Mouse (Mus musculus): ENCODE measurements around the gene Pacsin3. TPM values are rescaled to one million over a fixed set of nuclear protein-coding genes. Genes with fewer than 3 reads are reported as not detected.

The Pacsin3 gene
- 2.2 and 3.8 TPM in 2 replicates for polyA plus RNA-seq (2012; rRNA removed)

DNA sequence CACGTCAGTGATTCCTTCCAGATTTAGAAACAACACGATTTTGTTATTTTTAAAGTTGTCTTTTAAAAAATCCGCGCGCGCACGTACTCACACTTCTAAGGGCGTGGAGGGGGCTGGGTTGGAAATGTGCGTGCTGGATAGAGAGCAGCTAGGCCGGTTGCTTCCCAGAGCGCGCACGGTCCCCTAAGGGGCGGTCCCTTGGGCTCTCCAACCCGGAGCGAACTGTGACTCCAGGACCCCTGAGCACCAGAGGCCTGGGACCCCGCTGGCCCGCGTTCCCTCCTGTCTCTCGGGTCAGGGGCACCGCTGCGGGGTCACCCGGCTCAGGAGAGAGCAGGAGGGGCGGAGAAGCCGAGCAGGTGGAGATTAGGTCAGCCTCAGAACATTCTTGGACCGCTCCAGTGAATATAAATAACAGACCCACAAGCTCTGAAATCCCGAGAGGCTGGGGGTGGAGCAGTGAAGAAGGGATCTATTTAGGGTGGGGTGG, at the start of gene Pacsin3:
Gene Pacsin3 (plus strand): TSS at position 294 of the 490 bp plus-strand sequence.
- H3K27me3 ChIP-seq (ENCODE audit: control insufficient read depth, insufficient read depth, low read length): peaks cover 22% of the 10 kb centered on the region
- peaks cover 5% of the 10 kb centered on the region for H3K4me1 ChIP-seq (ENCODE audit: control insufficient read depth, insufficient read depth, insufficient read length)
- peak within 1 kb of the TSS; percentile 61 for H3K4me3 ChIP-seq (ENCODE audit: extremely low read depth, insufficient read depth, insufficient read length)
- H3K27ac ChIP-seq (ENCODE audit: insufficient read depth, low read length): no peak within 1 kb of the TSS
- DNase-seq (ENCODE audit: low read depth in 1 of 2, low spot score in 2 of 2): no peak
- no peak for TF ChIP-seq CTCF (IDR thresholded peaks at IDR 0.05; ENCODE audit: extremely low read depth, insufficient read depth, insufficient read length, insufficient replicate concordance)
- 6% methylated on average over 27 of the region's 27 CpGs for WGBS
- no peaks in the 10 kb centered on the region for H3K36me3 ChIP-seq (ENCODE audit: control insufficient read depth, insufficient read depth, low read length)

DNA sequence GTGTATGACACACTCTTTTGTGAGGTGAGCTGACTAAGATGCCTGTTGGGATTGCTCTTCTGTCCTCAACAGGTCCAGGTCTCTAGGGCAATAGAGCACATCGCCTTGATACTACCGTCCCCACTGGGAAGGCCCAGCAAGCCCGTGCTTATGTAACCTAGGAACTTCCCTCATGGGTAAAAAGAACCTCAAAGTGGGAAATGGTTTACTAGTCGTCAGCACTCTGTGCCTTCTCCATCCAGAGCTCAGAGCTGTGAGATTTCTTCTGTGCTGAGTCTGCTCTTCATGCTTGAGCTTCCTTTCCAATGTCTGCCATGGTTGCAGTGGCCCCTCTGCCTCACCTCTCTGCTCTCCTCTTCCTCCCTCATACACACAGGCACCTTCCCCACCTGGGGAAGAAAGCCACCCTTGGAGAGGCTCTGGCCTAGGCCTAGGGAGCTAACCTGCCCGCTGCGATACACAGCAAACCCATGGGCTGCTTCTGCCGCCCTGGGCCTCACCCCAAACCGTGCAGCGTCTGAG, 49.4 kb upstream of the Pacsin3 start:
- no peak overlapping the region for H3K4me3 ChIP-seq (ENCODE audit: extremely low read depth, insufficient read depth, insufficient read length)
- WGBS: 69% methylated on average over 9 of the region's 9 CpGs
- H3K36me3 ChIP-seq (ENCODE audit: control insufficient read depth, insufficient read depth, low read length): peaks cover 16% of the 10 kb centered on the region
- H3K4me1 ChIP-seq (ENCODE audit: control insufficient read depth, insufficient read depth, insufficient read length): peaks cover 5% of the 10 kb centered on the region; the same call in 1 of the 2 replicates
- no peak for DNase-seq (ENCODE audit: low read depth in 1 of 2, low spot score in 2 of 2)
- H3K27me3 ChIP-seq (ENCODE audit: control insufficient read depth, insufficient read depth, low read length): no peaks in the 10 kb centered on the region
- TF ChIP-seq CTCF (IDR thresholded peaks at IDR 0.05; ENCODE audit: extremely low read depth, insufficient read depth, insufficient read length, insufficient replicate concordance) (no peak), POLR2A (IDR thresholded peaks at IDR 0.05; ENCODE audit: low read depth, low read length) (no peak)
- peak overlapping the region; percentile 68 for H3K27ac ChIP-seq (ENCODE audit: insufficient read depth, low read length)

DNA sequence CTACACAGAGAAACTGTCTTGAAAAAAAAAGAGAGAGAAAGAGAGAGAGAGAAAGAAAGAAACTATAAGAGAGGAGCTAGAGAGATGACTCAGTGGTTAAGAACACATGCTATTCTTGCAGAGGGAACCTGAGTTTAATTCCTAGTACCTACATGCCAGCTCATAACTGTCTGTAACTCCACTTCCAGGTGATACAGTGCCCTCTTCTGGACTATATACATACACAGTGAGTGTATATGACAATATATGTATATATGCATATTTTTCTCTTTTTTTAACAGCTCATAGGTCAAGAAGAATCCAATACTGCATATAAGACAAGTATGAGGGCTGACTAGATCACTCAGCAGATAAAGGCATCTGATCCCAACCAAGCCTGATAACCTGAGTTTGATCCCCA, 42.4 kb upstream of the Pacsin3 start:
- Histone ChIP-seq H3K27me3 (ENCODE audit: control insufficient read depth, insufficient read depth, low read length) (no peaks in the 10 kb centered on the region), H3K4me1 (ENCODE audit: control insufficient read depth, insufficient read depth, insufficient read length) (no peaks in the 10 kb centered on the region), H3K27ac (ENCODE audit: insufficient read depth, low read length) (no peak overlapping the region), H3K36me3 (ENCODE audit: control insufficient read depth, insufficient read depth, low read length) (peaks cover 18% of the 10 kb centered on the region), H3K4me3 (ENCODE audit: extremely low read depth, insufficient read depth, insufficient read length) (no peak overlapping the region)
- no peak for DNase-seq (ENCODE audit: low read depth in 1 of 2, low spot score in 2 of 2)
- TF ChIP-seq POLR2A (IDR thresholded peaks at IDR 0.05; ENCODE audit: low read depth, low read length) (no peak), CTCF (IDR thresholded peaks at IDR 0.05; ENCODE audit: extremely low read depth, insufficient read depth, insufficient read length, insufficient replicate concordance) (no peak)

DNA sequence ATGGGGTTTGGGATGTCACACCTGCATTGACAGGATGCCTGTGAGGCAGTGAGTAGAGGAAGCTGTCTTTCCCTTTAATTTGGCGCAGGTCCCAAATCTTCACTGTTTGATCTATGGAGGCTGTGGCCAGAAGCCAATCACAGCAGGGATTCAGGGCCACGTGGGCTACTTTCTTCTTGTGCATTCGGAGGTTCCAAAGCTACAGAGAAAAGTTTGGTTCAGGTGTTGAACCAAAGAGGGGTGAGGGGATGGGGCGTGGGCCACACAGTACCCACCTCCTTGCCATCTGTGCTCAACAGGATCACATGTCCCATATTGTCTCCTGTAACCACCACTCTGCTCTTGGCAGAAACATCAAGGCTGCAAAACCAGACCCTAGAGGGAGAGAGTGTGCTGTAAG, 38.7 kb upstream of the Pacsin3 start:
- Histone ChIP-seq H3K27me3 (ENCODE audit: control insufficient read depth, insufficient read depth, low read length) (no peaks in the 10 kb centered on the region), H3K27ac (ENCODE audit: insufficient read depth, low read length) (no peak overlapping the region), H3K36me3 (ENCODE audit: control insufficient read depth, insufficient read depth, low read length) (peaks cover 9% of the 10 kb centered on the region), H3K4me3 (ENCODE audit: extremely low read depth, insufficient read depth, insufficient read length) (no peak overlapping the region), H3K4me1 (ENCODE audit: control insufficient read depth, insufficient read depth, insufficient read length) (no peaks in the 10 kb centered on the region)
- no peak for TF ChIP-seq POLR2A (IDR thresholded peaks at IDR 0.05; ENCODE audit: low read depth, low read length)
- no peak for TF ChIP-seq CTCF (IDR thresholded peaks at IDR 0.05; ENCODE audit: extremely low read depth, insufficient read depth, insufficient read length, insufficient replicate concordance)
- DNase-seq (ENCODE audit: low read depth in 1 of 2, low spot score in 2 of 2): no peak
- WGBS: 73% methylated on average over 4 of the region's 4 CpGs

DNA sequence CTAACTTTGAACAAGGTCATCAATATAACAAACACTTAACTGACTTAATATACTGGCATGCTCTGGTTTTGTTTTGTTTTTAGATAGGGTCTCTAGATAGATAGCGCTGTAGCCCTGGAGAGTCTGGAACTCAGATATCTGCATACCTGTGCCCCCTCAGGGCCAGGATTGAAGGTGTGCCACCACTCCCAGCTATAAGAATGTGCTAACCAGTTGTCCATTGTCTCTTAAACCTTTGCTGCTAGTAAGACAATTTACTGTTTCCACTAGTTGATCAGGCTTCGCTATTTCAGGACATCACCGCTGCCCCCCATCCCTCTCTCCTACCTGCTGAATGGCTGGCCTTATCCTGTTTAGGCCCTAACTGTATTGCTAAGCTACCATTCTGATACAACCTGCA, 35.3 kb upstream of the Pacsin3 start:
- WGBS: 93% methylated on average over 3 of the region's 3 CpGs
- no peak overlapping the region for H3K4me3 ChIP-seq (ENCODE audit: extremely low read depth, insufficient read depth, insufficient read length)
- H3K27ac ChIP-seq (ENCODE audit: insufficient read depth, low read length): no peak overlapping the region
- peaks cover 7% of the 10 kb centered on the region for H3K36me3 ChIP-seq (ENCODE audit: control insufficient read depth, insufficient read depth, low read length)
- TF ChIP-seq CTCF (IDR thresholded peaks at IDR 0.05; ENCODE audit: extremely low read depth, insufficient read depth, insufficient read length, insufficient replicate concordance): no peak
- H3K4me1 ChIP-seq (ENCODE audit: control insufficient read depth, insufficient read depth, insufficient read length): no peaks in the 10 kb centered on the region
- DNase-seq (ENCODE audit: low read depth in 1 of 2, low spot score in 2 of 2): no peak
- H3K27me3 ChIP-seq (ENCODE audit: control insufficient read depth, insufficient read depth, low read length): no peaks in the 10 kb centered on the region

DNA sequence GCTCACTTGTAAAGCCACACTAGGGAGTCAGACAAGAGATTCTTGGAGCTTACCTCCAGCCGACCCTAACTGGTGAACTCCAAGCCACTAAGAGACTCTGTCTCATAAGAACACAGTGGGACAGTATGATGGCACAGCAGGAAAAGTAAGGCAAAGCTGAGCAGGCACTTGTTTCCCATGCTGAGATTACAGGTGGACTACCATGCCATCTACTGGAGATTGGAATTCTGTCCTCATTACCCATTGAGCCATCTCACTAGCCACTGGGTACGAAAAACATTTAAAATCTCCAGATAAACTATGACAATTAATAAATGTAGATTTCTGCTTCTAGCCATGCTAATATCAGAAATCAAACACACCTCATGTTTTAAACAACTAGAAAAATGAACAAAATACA, 32.1 kb upstream of the Pacsin3 start:
- TF ChIP-seq POLR2A (IDR thresholded peaks at IDR 0.05; ENCODE audit: low read depth, low read length) (no peak), CTCF (IDR thresholded peaks at IDR 0.05; ENCODE audit: extremely low read depth, insufficient read depth, insufficient read length, insufficient replicate concordance) (no peak)
- no peak for DNase-seq (ENCODE audit: low read depth in 1 of 2, low spot score in 2 of 2)

DNA sequence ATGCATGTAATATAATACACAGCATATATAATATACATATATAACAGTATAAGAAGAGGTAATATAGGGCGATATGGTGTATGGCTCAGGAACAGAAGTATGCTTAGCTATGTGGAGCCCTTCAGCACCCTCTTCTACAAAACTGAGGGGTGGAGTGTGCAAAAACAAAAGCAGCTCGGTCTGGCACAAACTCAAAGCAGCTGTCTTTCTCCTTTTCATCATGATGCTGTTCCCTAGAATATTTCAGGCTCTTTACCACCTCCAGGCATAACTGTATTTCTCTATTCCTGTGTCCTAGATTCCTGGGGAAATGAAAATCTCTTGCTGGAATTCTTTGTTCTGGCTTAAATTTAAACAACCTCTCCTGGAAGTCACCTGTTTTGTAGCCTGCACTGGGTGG, 26.0 kb upstream of the Pacsin3 start:
- no peaks in the 10 kb centered on the region for H3K27me3 ChIP-seq (ENCODE audit: control insufficient read depth, insufficient read depth, low read length)

More for the DNA sequence above, 32.1 kb upstream of the Pacsin3 start:
- WGBS: 93% methylated on average over 2 of the region's 2 CpGs
- Histone ChIP-seq H3K27ac (ENCODE audit: insufficient read depth, low read length) (no peak overlapping the region), H3K4me3 (ENCODE audit: extremely low read depth, insufficient read depth, insufficient read length) (no peak overlapping the region), H3K36me3 (ENCODE audit: control insufficient read depth, insufficient read depth, low read length) (peaks cover 1% of the 10 kb centered on the region), H3K4me1 (ENCODE audit: control insufficient read depth, insufficient read depth, insufficient read length) (no peaks in the 10 kb centered on the region), H3K27me3 (ENCODE audit: control insufficient read depth, insufficient read depth, low read length) (no peaks in the 10 kb centered on the region)

More for the DNA sequence above, 26.0 kb upstream of the Pacsin3 start:
- H3K36me3 ChIP-seq (ENCODE audit: control insufficient read depth, insufficient read depth, low read length): peaks cover 5% of the 10 kb centered on the region; the same call in 1 of the 2 replicates
- no peak overlapping the region for H3K27ac ChIP-seq (ENCODE audit: insufficient read depth, low read length)
- H3K4me3 ChIP-seq (ENCODE audit: extremely low read depth, insufficient read depth, insufficient read length): no peak overlapping the region
- TF ChIP-seq CTCF (IDR thresholded peaks at IDR 0.05; ENCODE audit: extremely low read depth, insufficient read depth, insufficient read length, insufficient replicate concordance) (no peak), POLR2A (IDR thresholded peaks at IDR 0.05; ENCODE audit: low read depth, low read length) (no peak)
- 84% methylated on average over 2 of the region's 2 CpGs for WGBS
- DNase-seq (ENCODE audit: low read depth in 1 of 2, low spot score in 2 of 2): no peak
- no peaks in the 10 kb centered on the region for H3K4me1 ChIP-seq (ENCODE audit: control insufficient read depth, insufficient read depth, insufficient read length)

All from spleen, adult 2 months (tissue).